Mouse (Mus musculus): ENCODE results near the gene Dicer1.
A peak's percentile ranks its signal among the peaks of the same experiment; 100 is the strongest.

- TF ChIP-seq CTCF (IDR thresholded peaks at IDR 0.05; ENCODE audit: borderline replicate concordance, extremely low read depth, insufficient read depth, insufficient read length) (peak; percentile 37; the same call in 1 of the 2 replicates), POLR2A (IDR thresholded peaks at IDR 0.05; ENCODE audit: borderline replicate concordance, extremely low read depth, insufficient read depth, insufficient read length, poor library complexity, severe bottlenecking) (no peak)
Measured at GRCm38 (mm10) chr12:104771941-104772340, 20.2 kb upstream of the Dicer1 start.
